Mouse (Mus musculus) liver, embryonic 11.5 days (tissue): Measurements from ENCODE around the gene Hagh. TPM values are rescaled to one million over a fixed set of nuclear protein-coding genes. Genes with fewer than 3 reads are reported as not detected.

ENCODE experiments used
- ATAC-seq: fragments of 200-750 bp; cut with Nextera tagmentation; replicated peaks from 2 replicates; pipeline ENCODE4 v1.8.0; 2017; ENCODE audit warnings: moderate number of reproducible peaks, mild to moderate bottlenecking, moderate TSS enrichment, moderate library complexity; ENCODE audit not compliant: low FRiP score
- DNase-seq: peaks from one replicate; pipeline ENCODE4 v3.0.0-alpha.2; 2017; ENCODE audit warnings: low spot score
- H3K27ac ChIP-seq: fragments of 300-500 bp; sonication (generic); 2 replicates; pipeline ENCODE4 v1.5.1; 2014; ENCODE audit warnings: mild to moderate bottlenecking, low read depth, low read length, control low read depth
- H3K27me3 ChIP-seq: fragments of 300-500 bp; sonication (generic); replicated peaks from 2 replicates; pipeline ENCODE4 v1.6.1; 2014; ENCODE audit warnings: low read length, mixed read lengths; ENCODE audit not compliant: control insufficient read depth, insufficient read depth
- H3K36me3 ChIP-seq: fragments of 300-500 bp; sonication (generic); 2 replicates; pipeline ENCODE4 v1.6.1; 2014; ENCODE audit warnings: mild to moderate bottlenecking, low read length, moderate library complexity, mixed read lengths; ENCODE audit not compliant: control insufficient read depth, insufficient read depth
- H3K4me1 ChIP-seq: fragments of 300-500 bp; sonication (generic); replicated peaks from 2 replicates; pipeline ENCODE4 v1.6.1; 2014; ENCODE audit warnings: low read length, mixed read lengths; ENCODE audit not compliant: control insufficient read depth, insufficient read depth
- H3K4me2 ChIP-seq: fragments of 300-500 bp; sonication (generic); 2 replicates; pipeline ENCODE4 v1.6.1; 2014; ENCODE audit warnings: mild to moderate bottlenecking, control low read depth, moderate library complexity
- H3K4me3 ChIP-seq: fragments of 300-500 bp; sonication (generic); 2 replicates; pipeline ENCODE4 v1.5.1; 2014; ENCODE audit warnings: low read depth, low read length, control low read depth
- H3K9ac ChIP-seq: fragments of 300-500 bp; sonication (generic); 2 replicates; pipeline ENCODE4 v1.6.1; 2014; ENCODE audit warnings: low read depth, low read length, control low read depth
- H3K9me3 ChIP-seq: fragments of 300-500 bp; sonication (generic); 2 replicates; pipeline ENCODE4 v1.6.1; 2016; ENCODE audit warnings: low read length, inconsistent platforms, mixed read lengths; ENCODE audit not compliant: control insufficient read depth
- WGBS: fragments of 180-500 bp; shearing (Covaris S2); extraction: QIAGEN DNeasy Blood & Tissue Kit; methylation state at CpG from one replicate; pipeline ENCODE4 v1.1.7; 2014; 5-methylcytosine and 5-hydroxymethylcytosine counted together
- polyA plus RNA-seq: library from polyadenylated mRNA; unstranded; fragments of >200 nt; fragmentation: Nextera tagmentation; extraction: Ambion mirVana; gene quantifications from 2 replicates; pipeline ENCODE4 v1.2.1, GENCODE M21; 2014

The Hagh gene
- polyA plus RNA-seq, 1 experiment from 2014 or later: 56.3 TPM

- WGBS: 46% methylated on average over 2 of the region's 2 CpGs
- no peaks in the 10 kb centered on the region for H3K9me3 ChIP-seq
- H3K4me3 ChIP-seq: no peak overlapping the region
- ATAC-seq: no peak
- no peak overlapping the region for H3K9ac ChIP-seq
- no peak for DNase-seq
- no peak overlapping the region for H3K4me2 ChIP-seq
- H3K27ac ChIP-seq: no peak overlapping the region
- no peaks in the 10 kb centered on the region for H3K4me1 ChIP-seq
- H3K36me3 ChIP-seq: no peaks in the 10 kb centered on the region
- H3K27me3 ChIP-seq: no peaks in the 10 kb centered on the region
Measured at GRCm38 (mm10) chr17:24842631-24843030, 2.7 kb downstream of the Hagh start.

GRCm38 (mm10) chr17:24844525-24844924 lies 4.6 kb downstream of the Hagh start:
- Histone ChIP-seq H3K9ac (no peak overlapping the region), H3K4me2 (no peak overlapping the region)

GRCm38 (mm10) chr17:24847386-24847785 lies 7.4 kb downstream of the Hagh start:
- H3K9me3 ChIP-seq: no peaks in the 10 kb centered on the region
- no peaks in the 10 kb centered on the region for H3K36me3 ChIP-seq
- ATAC-seq (no peak), DNase-seq (no peak)
- WGBS: 98% methylated on average over 1 of the region's 1 CpGs
- no peak overlapping the region for H3K27ac ChIP-seq
- no peak overlapping the region for H3K9ac ChIP-seq
- peaks cover 9% of the 10 kb centered on the region for H3K4me1 ChIP-seq
- H3K4me2 ChIP-seq: peak overlapping the region; percentile 46
- H3K4me3 ChIP-seq: peak overlapping the region; percentile 13; the same call in 1 of the 2 replicates
- H3K27me3 ChIP-seq: no peaks in the 10 kb centered on the region; the same call in 1 of the 2 replicates

More at GRCm38 (mm10) chr17:24844525-24844924, 4.6 kb downstream of the Hagh start:
- H3K27ac ChIP-seq: no peak overlapping the region
- no peaks in the 10 kb centered on the region for H3K27me3 ChIP-seq
- H3K4me3 ChIP-seq: no peak overlapping the region
- WGBS: 45% methylated on average over 9 of the region's 9 CpGs
- no peaks in the 10 kb centered on the region for H3K36me3 ChIP-seq
- H3K4me1 ChIP-seq: 0 out of 2 replicates have a peak, but pooled peaks cover 2% of the 10 kb centered on the region
- DNase-seq: no peak
- ATAC-seq: no peak
- no peaks in the 10 kb centered on the region for H3K9me3 ChIP-seq

- H3K4me2 ChIP-seq: peak overlapping the region; percentile 84
- no peaks in the 10 kb centered on the region; the same call in 1 of the 2 replicates for H3K27me3 ChIP-seq
- peak overlapping the region; percentile 98 for H3K27ac ChIP-seq
- peak overlapping the region; percentile 88 for H3K4me3 ChIP-seq
- no peaks in the 10 kb centered on the region for H3K9me3 ChIP-seq
- DNase-seq (no peak), ATAC-seq (peak; percentile 75)
- H3K36me3 ChIP-seq: peaks cover 5% of the 10 kb centered on the region; the same call in 1 of the 2 replicates
- H3K4me1 ChIP-seq: peaks cover 9% of the 10 kb centered on the region
- H3K9ac ChIP-seq: peak overlapping the region; percentile 55
Measured at GRCm38 (mm10) chr17:24848600-24849031, 8.7 kb downstream of the Hagh start.

- Histone ChIP-seq H3K36me3 (peaks cover 10% of the 10 kb centered on the region; the same call in 1 of the 2 replicates), H3K4me2 (peak overlapping the region; percentile 84), H3K9ac (peak overlapping the region; percentile 99), H3K4me3 (peak overlapping the region; percentile 88), H3K27me3 (no peaks in the 10 kb centered on the region; the same call in 1 of the 2 replicates), H3K9me3 (no peaks in the 10 kb centered on the region), H3K27ac (peak overlapping the region; percentile 98), H3K4me1 (peaks cover 9% of the 10 kb centered on the region)
- DNase-seq (no peak), ATAC-seq (peak; percentile 33)
- under 1% methylated on average over 21 of the region's 21 CpGs for WGBS
Measured at GRCm38 (mm10) chr17:24849733-24850064, 9.8 kb downstream of the Hagh start.

GRCm38 (mm10) chr17:24850065-24850772 lies 10.3 kb downstream of the Hagh start, which contains the start of gene Fahd1:
Gene Fahd1 (minus strand): TSS chr17:24850364.
- H3K9ac ChIP-seq: peak within 1 kb of the TSS; percentile 99
- H3K9me3 ChIP-seq: no peaks in the 10 kb centered on the region
- peaks cover 10% of the 10 kb centered on the region; the same call in 1 of the 2 replicates for H3K36me3 ChIP-seq
- no peaks in the 10 kb centered on the region; the same call in 1 of the 2 replicates for H3K27me3 ChIP-seq
- peak within 1 kb of the TSS; percentile 89 for H3K4me2 ChIP-seq
- WGBS: under 1% methylated on average over 58 of the region's 58 CpGs
- peak within 1 kb of the TSS; percentile 88 for H3K4me3 ChIP-seq
- ATAC-seq (peak; percentile 95), DNase-seq (peak; percentile 97)
- H3K4me1 ChIP-seq: peaks cover 9% of the 10 kb centered on the region
- H3K27ac ChIP-seq: peak within 1 kb of the TSS; percentile 98

GRCm38 (mm10) chr17:24850773-24851127 lies 10.8 kb downstream of the Hagh start:
- 2% methylated on average over 20 of the region's 20 CpGs for WGBS
- ATAC-seq (no peak), DNase-seq (no peak)
- Histone ChIP-seq H3K4me2 (peak overlapping the region; percentile 89), H3K36me3 (peaks cover 10% of the 10 kb centered on the region; the same call in 1 of the 2 replicates), H3K27me3 (no peaks in the 10 kb centered on the region; the same call in 1 of the 2 replicates), H3K4me1 (peaks cover 9% of the 10 kb centered on the region), H3K4me3 (peak overlapping the region; percentile 88), H3K9me3 (no peaks in the 10 kb centered on the region), H3K9ac (peak overlapping the region; percentile 74), H3K27ac (0 out of 2 replicates have a peak overlapping the region, but pooled peaks have one; percentile 46)

- WGBS: 79% methylated on average over 10 of the region's 10 CpGs
- Histone ChIP-seq H3K9me3 (no peaks in the 10 kb centered on the region), H3K27me3 (no peaks in the 10 kb centered on the region; the same call in 1 of the 2 replicates), H3K4me3 (peak overlapping the region; percentile 88), H3K4me2 (peak overlapping the region; percentile 89), H3K36me3 (peaks cover 10% of the 10 kb centered on the region; the same call in 1 of the 2 replicates), H3K4me1 (peaks cover 9% of the 10 kb centered on the region), H3K27ac (no peak overlapping the region), H3K9ac (peak overlapping the region; percentile 74)
- DNase-seq: no peak
- no peak for ATAC-seq
Measured at GRCm38 (mm10) chr17:24851381-24852125, 11.6 kb downstream of the Hagh start.
